Mouse (Mus musculus) inflammation-experienced regulatory T-cells, adult 6 months (primary cell): ENCODE measurements around the gene Cdh6. TPM values are rescaled to one million over a fixed set of nuclear protein-coding genes. Genes with fewer than 3 reads are reported as not detected.

Experiments used
- ATAC-seq: one replicate; pipeline ENCODE4 v1.8.0; 2017
- polyA plus RNA-seq, 3 experiments: library from polyadenylated mRNA; unstranded; fragments of 100-300 nt; shearing (Covaris generic); gene quantifications; one replicate each; pipeline ENCODE4 v1.2.1; 2017

Gene Cdh6
- polyA plus RNA-seq = under 1 TPM in 1 of 3 experiments, not detected in 2; 0.04 TPM

DNA sequence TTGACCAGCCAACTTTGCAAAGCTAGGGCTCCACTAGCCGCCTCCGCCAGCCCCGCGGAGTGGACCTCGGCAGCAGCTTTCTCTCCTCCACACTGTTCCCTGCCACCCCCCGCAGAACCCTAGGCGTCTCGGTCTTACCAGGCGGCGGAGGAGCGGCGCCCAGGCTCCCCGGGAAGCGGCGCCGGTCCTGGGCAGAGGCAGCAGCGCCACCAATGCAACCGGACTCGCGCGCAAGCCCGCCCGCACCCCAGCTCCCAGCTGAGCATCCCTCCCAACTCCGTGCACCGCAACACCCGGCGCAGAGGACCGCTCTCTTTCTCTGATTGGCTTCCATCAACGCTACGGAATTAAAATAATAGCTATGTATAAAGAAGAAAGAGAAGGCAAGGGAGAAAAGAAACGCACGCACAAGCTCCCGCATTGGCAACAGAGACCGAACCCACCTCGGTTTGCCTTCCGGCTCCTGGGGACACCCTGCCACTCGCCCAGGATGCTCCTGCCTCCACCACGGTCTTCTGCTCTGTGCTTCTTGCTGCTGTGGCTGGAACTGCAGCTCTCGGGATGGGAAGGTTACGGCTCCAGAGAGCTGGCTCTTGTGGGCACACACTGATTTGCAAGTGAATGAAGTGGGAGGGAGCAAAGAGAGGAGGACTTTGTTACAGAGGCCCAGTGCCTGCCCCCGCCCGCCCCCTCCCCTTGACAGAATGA lies at the start of gene Cdh6:
Gene Cdh6 (minus strand): TSS at position 605 of the 708 bp plus-strand sequence.
- no peak for ATAC-seq

DNA sequence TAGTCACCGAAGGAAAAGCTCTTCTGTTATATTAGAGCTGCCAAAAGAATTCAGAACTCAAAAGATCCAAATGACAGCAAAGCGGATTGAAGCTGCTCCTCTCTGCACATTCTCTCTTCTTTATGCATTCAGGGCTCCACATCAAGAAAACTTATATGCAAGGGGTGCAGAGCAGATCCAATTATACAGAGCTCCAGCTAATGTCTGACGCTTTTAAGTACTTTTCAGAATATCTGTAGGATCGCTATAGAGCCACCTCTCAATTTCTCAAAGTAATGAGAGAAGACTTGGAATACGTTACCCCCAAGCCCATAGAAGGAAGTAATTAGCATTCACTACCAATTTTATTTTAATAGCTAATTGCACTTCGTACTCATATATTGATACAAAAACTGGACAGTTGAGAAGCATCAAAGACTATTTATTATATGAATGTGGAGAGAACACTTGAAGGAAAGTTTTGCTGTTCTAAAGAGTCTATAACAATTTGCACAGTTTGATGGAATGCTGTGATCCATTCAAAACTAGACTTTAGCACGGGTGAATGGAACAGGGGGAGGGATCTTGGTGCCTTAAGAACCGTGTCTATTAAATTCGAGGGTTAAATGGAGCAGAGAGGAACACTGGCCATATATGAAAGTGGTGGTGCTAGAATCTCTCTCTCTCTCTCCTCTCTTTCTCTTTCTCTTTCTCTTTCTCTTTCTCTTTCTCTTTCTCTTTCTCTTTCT lies 46.4 kb upstream of the Cdh6 start:
- ATAC-seq = no peak

DNA sequence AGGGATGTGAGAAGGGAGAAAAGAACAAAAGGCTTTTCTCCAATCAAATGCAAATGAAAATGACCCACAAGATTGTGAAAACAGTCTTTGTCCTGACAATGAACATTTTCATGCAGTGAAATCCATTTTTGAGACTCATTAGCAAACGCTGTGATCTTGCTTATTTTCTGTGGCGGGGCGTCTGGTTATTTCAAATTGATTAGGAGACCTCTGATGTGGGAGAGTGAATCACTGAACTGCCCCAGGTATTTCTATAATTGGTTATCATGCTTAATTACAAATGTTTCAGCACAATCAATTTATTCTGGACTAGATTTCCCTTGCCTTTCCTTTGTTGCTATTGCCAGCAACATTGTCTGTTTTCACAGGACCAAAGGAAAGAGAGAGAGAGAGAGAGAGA lies 44.3 kb upstream of the Cdh6 start:
- no peak for ATAC-seq

- ATAC-seq = no peak
Observed at GRCm38 (mm10) chr15:13217161-13217560, 43.7 kb upstream of the Cdh6 start.

DNA sequence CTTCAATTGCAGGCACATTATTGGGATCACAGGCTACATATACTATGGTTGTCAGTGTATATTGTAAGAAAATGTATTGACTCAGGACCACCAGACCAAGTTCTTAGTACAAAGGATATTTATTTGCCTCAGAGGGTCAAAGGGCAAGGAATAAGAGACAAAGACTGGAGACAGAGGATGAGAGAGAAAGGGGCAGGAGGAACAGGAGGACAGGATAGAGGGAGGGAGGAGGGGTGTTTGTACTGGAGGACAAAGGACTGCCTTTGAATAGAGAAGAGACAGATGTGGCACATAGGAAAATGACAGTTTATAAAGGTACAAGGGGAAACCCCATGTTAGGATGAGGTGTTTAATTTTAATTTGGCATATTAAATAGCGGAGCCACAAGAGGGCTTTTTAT lies 39.5 kb upstream of the Cdh6 start:
- no peak for ATAC-seq

DNA sequence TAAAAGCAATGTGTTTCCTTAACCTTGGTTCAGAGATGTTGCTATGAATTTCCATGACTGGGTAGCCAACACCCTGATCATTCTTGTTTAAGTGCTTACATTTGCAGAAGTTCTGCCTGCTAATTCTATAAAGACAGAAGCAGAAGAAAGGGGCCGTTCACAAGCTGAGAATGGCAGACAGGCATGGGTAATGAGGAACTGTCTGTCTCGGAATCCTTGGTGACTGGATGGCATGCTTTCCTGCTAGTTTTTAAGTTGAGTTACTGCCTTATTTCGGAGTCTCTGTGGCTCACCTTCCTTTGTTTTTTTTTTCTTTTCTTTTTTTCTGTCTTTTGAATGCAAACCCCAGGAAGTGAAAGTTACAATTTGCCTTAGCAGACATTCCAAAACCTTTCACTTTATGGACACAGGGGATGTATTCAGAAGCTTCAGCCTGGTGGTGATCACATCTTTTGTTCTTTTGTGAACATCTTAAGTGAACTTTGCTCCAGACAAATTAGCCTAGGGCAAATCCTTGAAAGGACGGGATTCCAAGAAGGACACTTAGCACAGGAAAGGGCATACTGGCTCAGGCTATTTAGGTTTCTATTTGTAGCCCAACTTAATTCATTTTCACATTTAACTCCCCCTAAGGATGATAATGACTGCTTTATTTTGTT lies 38.7 kb upstream of the Cdh6 start:
- ATAC-seq = no peak

GRCm38 (mm10) chr15:13210186-13210585 lies 36.7 kb upstream of the Cdh6 start:
- no peak for ATAC-seq

- no peak for ATAC-seq
Observed at GRCm38 (mm10) chr15:13208716-13209115, 35.2 kb upstream of the Cdh6 start.

DNA sequence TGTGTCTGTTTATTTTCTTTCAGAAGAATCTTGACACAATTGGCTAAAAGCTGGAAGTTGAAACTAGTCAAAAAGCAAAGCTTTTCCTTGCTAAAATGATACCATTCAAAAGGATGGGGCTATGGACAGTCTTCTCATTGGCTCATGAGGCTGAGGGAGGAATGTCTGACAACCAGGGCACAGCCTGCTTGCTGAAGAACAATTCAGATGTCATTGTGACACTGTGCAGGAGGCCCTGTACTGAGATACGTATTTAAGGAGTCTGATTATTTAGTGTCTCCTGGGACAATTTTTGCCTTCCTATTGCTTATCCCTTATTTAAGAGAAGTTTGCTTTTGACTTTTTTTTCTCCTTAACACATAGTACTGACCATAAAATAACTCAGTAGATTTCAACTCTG lies 22.8 kb upstream of the Cdh6 start:
- no peak for ATAC-seq

GRCm38 (mm10) chr15:13194048-13194447 lies 20.6 kb upstream of the Cdh6 start:
- no peak for ATAC-seq

DNA sequence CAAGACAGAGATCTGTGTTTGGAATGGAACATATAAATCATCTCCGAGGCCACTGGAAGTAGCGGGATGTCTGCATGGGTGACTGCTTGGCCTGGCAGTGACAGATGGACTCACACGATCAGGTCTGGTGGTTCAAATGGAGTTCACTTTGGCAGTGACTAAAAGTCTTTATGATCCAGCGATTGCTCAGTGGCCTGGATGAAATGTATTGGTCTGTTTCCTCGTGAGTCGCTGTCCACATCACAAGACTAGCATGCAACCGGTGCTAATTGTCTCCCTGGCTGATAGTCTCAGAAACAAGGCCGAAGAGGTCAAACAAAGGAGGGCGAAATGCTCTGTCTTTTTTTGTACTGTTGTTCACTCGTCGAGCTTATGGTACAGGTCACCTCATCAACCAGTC lies 19.6 kb upstream of the Cdh6 start:
- no peak for ATAC-seq

GRCm38 (mm10) chr15:13183661-13184060 lies 10.2 kb upstream of the Cdh6 start:
- ATAC-seq = no peak

GRCm38 (mm10) chr15:13181430-13181829 lies 8.0 kb upstream of the Cdh6 start:
- no peak for ATAC-seq

GRCm38 (mm10) chr15:13181014-13181413 lies 7.5 kb upstream of the Cdh6 start:
- no peak for ATAC-seq

- ATAC-seq = no peak
Observed at GRCm38 (mm10) chr15:13175978-13176377, 2.5 kb upstream of the Cdh6 start.

DNA sequence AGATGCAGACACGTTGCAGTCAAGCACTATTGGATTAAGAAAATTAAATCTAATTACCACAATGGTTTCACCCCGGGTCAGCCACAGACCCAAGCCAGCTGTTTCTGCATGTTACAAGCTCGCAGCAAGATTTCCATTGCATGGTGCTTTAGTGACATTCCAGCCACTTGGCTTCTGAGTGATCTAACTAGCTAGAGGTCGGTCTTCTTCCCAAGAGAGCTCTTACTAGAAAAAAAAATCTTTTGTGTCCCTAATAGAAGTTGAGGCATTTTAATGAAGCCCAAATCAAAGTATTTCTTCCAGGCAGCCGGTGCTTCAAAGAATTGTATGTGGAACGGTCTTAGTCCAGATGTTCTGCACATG lies 1.1 kb upstream of the Cdh6 start:
- no peak for ATAC-seq

- no peak for ATAC-seq
Observed at GRCm38 (mm10) chr15:13173840-13174617, 554 bp upstream of the Cdh6 start.

DNA sequence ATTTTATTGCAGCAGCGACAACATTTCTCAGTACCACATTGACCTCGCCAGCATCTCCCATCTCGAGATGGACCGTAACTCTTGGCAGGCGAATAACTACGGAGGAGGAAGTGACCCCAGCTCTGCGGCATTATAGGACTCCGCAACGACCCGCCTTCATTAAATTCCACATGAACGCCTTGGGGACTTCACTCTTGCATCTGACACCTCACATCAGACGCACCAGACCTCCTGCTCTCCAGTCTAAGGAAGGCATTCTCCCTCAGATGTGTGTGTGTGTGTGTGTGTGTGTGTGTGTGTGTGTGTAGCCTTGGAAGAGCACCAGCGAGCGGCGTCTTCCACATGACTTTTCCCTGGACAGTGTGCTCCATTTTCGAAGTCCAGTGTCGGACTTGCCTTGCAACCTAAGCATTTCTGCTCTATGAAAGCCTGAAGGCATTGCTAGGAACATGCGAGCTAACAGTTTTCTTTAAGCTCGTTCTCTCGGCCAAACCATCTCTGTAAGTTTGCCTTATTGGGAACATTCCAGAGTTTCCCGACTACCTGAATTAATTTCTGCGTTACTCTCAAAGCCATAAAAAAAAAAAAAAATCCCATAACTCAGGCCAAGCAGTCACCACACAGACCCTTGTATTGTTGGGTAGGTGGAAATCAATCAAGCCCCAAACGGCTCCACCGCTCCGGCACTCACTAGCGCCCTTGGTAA lies 957 bp downstream of the Cdh6 start:
- ATAC-seq = no peak

DNA sequence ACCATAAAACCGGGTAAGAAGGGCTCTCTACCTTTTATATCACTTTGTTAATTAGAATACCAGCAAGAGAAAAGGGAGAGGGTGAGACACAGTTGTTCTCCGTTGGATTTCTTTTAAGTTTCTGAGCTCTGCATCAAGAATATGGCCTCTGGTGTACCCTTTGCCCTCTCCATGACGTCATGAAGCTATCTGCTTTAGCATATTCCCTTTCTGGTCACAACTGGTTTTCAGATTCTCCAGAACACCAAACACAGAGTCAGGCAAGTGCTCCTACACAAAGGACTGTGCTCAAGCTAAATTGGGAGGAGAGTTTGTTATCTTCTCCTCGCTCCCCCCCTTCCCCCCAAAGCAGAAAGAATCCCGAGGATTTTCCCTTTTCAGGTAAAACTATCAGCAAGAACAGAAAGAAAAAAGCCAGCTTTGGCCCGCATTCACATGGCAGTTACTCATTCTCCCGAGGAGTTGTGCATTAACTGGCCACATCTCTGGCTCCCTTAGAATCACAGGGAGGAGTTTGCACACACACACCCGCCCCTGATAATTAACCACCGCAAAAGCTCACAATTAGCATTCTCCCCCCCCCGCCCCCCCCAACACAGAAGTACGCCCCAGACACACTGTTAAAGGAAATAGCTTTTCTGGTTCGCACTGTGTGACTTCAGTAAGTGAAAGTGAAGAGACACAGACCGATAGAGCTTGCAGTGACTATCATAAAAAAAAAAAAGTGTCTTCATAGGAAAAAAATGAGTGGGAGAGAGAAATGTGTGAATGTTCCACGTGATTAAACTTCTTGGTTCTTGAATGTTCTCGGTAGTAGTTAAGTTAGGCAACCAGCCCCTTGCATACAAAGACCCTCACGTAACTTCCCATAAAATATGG lies 1.8 kb downstream of the Cdh6 start:
- no peak for ATAC-seq

DNA sequence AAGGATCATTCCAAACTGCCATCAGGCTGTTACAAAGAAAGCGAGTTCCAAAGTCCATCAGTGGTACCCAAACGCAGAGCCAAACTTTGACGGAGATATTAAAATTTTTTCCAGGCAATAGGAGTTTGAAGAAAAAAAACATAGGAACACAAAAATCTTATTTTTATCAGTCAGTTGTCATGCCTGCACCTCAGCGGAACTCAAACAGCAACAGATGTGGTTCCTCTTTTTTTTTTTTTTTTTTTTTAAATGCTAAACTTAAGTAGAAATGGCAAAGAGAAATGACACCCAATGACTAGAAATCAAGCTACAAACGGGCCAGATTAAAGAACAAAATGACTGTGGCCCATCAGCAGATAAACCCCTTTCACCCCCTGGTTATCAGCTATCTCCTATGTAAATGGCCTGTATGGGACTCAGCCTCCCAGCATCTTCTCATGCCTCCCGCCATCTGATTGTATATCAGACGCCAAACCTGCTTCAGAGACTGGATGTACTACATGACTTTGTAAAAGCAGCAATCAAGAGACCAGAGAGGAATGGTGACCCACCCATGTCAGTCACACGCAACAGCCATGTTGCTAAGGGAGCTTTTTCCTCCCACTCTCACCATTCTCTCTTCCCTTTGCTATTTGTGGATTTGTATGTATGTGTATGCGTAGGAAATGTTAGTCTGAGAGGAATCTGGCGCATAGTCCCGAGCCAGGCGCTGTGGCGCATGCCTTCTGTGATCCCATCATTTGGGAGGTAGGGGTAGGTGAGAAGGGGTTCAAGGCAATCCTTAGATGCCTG lies 8.2 kb downstream of the Cdh6 start:
- no peak for ATAC-seq

GRCm38 (mm10) chr15:13155820-13156219 lies 17.7 kb downstream of the Cdh6 start:
- ATAC-seq = no peak
